Mouse (Mus musculus): ENCODE measurements at regions not wholly inside any gene's neighbourhood (a gene's known extent, or its start where the extent isn't known, plus 50 kb on each side); places are given as distances from the start of the nearest gene placed in this dataset.

- no peak for DNase-seq
Observed at GRCm38 (mm10) chr12:29213625-29214024, 314.6 kb upstream of the Myt1l start.

GRCm38 (mm10) chr12:29222099-29222498 lies 306.1 kb upstream of the Myt1l start:
- no peak for DNase-seq

- peak; percentile 57 for DNase-seq
Observed at GRCm38 (mm10) chr12:29226001-29226400, 302.2 kb upstream of the Myt1l start.

- DNase-seq: peak; percentile 17
Observed at GRCm38 (mm10) chr12:29232492-29233447, 295.4 kb upstream of the Myt1l start.

- no peak for DNase-seq
Observed at GRCm38 (mm10) chr12:29236496-29236895, 291.7 kb upstream of the Myt1l start.

GRCm38 (mm10) chr12:29237516-29237915 lies 290.7 kb upstream of the Myt1l start:
- no peak for DNase-seq

GRCm38 (mm10) chr12:29239482-29239881 lies 288.7 kb upstream of the Myt1l start:
- no peak for DNase-seq

- DNase-seq: peak; percentile 52
Observed at GRCm38 (mm10) chr12:29239975-29240374, 288.2 kb upstream of the Myt1l start.

GRCm38 (mm10) chr12:29243087-29243486 lies 285.1 kb upstream of the Myt1l start:
- DNase-seq: no peak

GRCm38 (mm10) chr12:29246041-29246440 lies 282.1 kb upstream of the Myt1l start:
- DNase-seq: no peak

GRCm38 (mm10) chr12:29247356-29247755 lies 280.8 kb upstream of the Myt1l start:
- peak; percentile 35 for DNase-seq

- DNase-seq: no peak
Observed at GRCm38 (mm10) chr12:29248459-29248858, 279.7 kb upstream of the Myt1l start.

GRCm38 (mm10) chr12:29256103-29256502 lies 272.1 kb upstream of the Myt1l start:
- DNase-seq: no peak

- no peak for DNase-seq
Observed at GRCm38 (mm10) chr12:29257011-29257734, 271.0 kb upstream of the Myt1l start.

GRCm38 (mm10) chr12:29257735-29258547 lies 270.2 kb upstream of the Myt1l start:
- peak; percentile 57 for DNase-seq

- no peak for DNase-seq
Observed at GRCm38 (mm10) chr12:29258548-29258874, 269.7 kb upstream of the Myt1l start.

GRCm38 (mm10) chr12:29258966-29259365 lies 269.2 kb upstream of the Myt1l start:
- no peak for DNase-seq

GRCm38 (mm10) chr12:29274166-29274565 lies 254.0 kb upstream of the Myt1l start:
- no peak for DNase-seq

GRCm38 (mm10) chr12:29275676-29276075 lies 252.5 kb upstream of the Myt1l start:
- no peak for DNase-seq

- no peak for DNase-seq
Observed at GRCm38 (mm10) chr12:29279631-29280080, 248.5 kb upstream of the Myt1l start.

- DNase-seq: peak; percentile 64
Observed at GRCm38 (mm10) chr12:29280081-29280788, 247.9 kb upstream of the Myt1l start.

Data from right cerebral cortex, adult 18-20 months (tissue).